Mouse (Mus musculus) brain, embryonic 14.5 days (tissue): ENCODE results near the gene Slc25a42.

ENCODE experiments used
- CTCF ChIP-seq: fragments of 200-500 bp; IDR thresholded peaks from 2 replicates; pipeline ENCODE4 v1.5.1; 2012; ENCODE audit warnings: inconsistent platforms, mild to moderate bottlenecking, moderate library complexity, borderline replicate concordance; ENCODE audit not compliant: insufficient read depth, insufficient read length; ENCODE audit errors: extremely low read depth
- POLR2A ChIP-seq: fragments of 200-500 bp; IDR thresholded peaks from 2 replicates; pipeline ENCODE4 v1.6.1; 2012; ENCODE audit warnings: mild to moderate bottlenecking, inconsistent platforms, borderline replicate concordance; ENCODE audit not compliant: poor library complexity, insufficient read depth, insufficient read length, severe bottlenecking; ENCODE audit errors: extremely low read depth

DNA sequence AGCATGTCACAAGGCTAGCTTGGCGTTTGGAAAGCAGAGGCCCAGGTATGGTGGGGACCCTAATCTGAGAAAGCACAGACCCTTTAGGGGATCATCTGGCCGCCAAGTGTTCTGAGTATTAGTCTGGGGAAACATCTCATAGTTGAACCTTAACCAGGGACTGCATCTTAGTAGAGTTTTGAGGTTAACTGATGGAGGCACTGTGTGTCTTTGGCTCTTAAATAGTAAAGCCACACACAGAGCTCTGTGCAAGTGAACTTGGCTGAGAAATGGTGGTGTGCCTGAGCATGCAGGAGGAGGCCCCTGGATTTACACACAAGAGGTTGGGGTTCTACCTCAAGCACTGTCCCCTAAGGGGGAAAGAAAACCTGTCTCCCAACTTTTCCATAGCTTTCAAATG is 33.9 kb downstream of the Slc25a42 start:
- TF ChIP-seq CTCF, result no peak
- TF ChIP-seq POLR2A, result no peak
